Mouse (Mus musculus) spleen, adult 2 months (tissue): ENCODE data around the gene Jph3. TPM values are rescaled to one million over a fixed set of nuclear protein-coding genes. Genes with fewer than 3 reads are reported as not detected.
A peak's percentile ranks its signal among the peaks of the same experiment; 100 is the strongest.

Experiments
- DNase-seq, 2 experiments: peaks; one replicate each; pipeline versions ENCODE4 v3.0.0 to v3.0.0-alpha.2; 2012 to 2021; ENCODE audit warnings: low spot score in 2 of 2, low read depth in 1 of 2
- H3K27ac ChIP-seq: fragments of 200-500 bp; 2 replicates; pipeline ENCODE4 v1.5.1; 2012; ENCODE audit warnings: low read length, inconsistent platforms; ENCODE audit not compliant: insufficient read depth
- H3K27me3 ChIP-seq: fragments of 200-500 bp; 2 replicates; pipeline ENCODE4 v1.6.1; 2012; ENCODE audit warnings: mild to moderate bottlenecking, moderate library complexity, low read length, inconsistent platforms; ENCODE audit not compliant: control insufficient read depth, insufficient read depth
- H3K36me3 ChIP-seq: fragments of 200-500 bp; 2 replicates; pipeline ENCODE4 v1.6.1; 2012; ENCODE audit warnings: mild to moderate bottlenecking, low read length, inconsistent platforms; ENCODE audit not compliant: control insufficient read depth, insufficient read depth
- H3K4me1 ChIP-seq: fragments of 200-500 bp; 2 replicates; pipeline ENCODE4 v1.6.1; 2011; ENCODE audit warnings: inconsistent platforms; ENCODE audit not compliant: control insufficient read depth, insufficient read depth, insufficient read length
- H3K4me3 ChIP-seq: fragments of 200-500 bp; 2 replicates; pipeline ENCODE4 v1.5.1; 2011; ENCODE audit warnings: mild to moderate bottlenecking, inconsistent platforms; ENCODE audit not compliant: insufficient read depth, insufficient read length; ENCODE audit errors: extremely low read depth
- CTCF ChIP-seq: fragments of 200-500 bp; IDR thresholded peaks from 2 replicates; pipeline ENCODE4 v1.5.1; 2011; ENCODE audit warnings: mild to moderate bottlenecking, inconsistent platforms; ENCODE audit not compliant: insufficient read depth, insufficient read length, insufficient replicate concordance; ENCODE audit errors: extremely low read depth
- POLR2A ChIP-seq: fragments of 200-500 bp; IDR thresholded peaks from 2 replicates; pipeline ENCODE4 v1.6.1; 2011; ENCODE audit warnings: low read depth, low read length, inconsistent platforms
- WGBS: fragments of 180-500 bp; shearing (Covaris S2); methylation state at CpG from one replicate; pipeline ENCODE4 v1.1.7; 2018; 5-methylcytosine and 5-hydroxymethylcytosine counted together
- polyA plus RNA-seq: library from polyadenylated mRNA; depleted of rRNA; stranded (reverse); fragments of >200 nt; gene quantifications from 2 replicates; pipeline ENCODE4 v1.2.3, GENCODE M21; 2012

Jph3 gene
- polyA plus RNA-seq, 1 experiment: 0.02 TPM

GRCm38 (mm10) chr8:121706956-121707355 lies 22.5 kb upstream of the Jph3 start:
- no peaks in the 10 kb centered on the region for H3K4me1 ChIP-seq
- no peak overlapping the region for H3K27ac ChIP-seq
- H3K27me3 ChIP-seq: no peaks in the 10 kb centered on the region
- H3K4me3 ChIP-seq: no peak overlapping the region
- WGBS: 75% methylated on average over 11 of the region's 11 CpGs
- TF ChIP-seq CTCF: no peak
- no peak for TF ChIP-seq POLR2A
- DNase-seq: no peak
- no peaks in the 10 kb centered on the region for H3K36me3 ChIP-seq

DNA sequence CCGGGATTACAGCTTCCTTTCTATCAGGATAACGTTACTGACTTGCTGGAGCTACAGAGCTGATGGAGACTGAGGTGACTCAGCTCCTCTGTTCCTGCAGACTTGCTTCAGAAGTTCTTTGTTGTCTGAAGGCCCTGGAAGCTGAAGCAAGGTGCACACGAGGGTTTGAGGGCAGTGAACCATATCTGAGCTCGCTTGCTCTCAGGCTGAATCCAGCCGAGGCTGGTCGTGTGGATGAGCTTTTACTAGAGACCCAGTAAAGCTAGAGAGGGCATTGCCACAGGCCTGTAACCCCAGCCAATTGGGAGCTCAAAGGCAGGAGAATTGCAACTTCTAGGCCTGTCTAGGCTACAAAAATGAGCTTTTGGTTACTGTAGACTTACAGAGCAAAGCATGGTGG lies 21.0 kb upstream of the Jph3 start:
- H3K27me3 ChIP-seq: no peaks in the 10 kb centered on the region
- DNase-seq: no peak
- TF ChIP-seq POLR2A (no peak), CTCF (no peak)
- no peaks in the 10 kb centered on the region for H3K4me1 ChIP-seq
- 65% methylated on average over 6 of the region's 6 CpGs for WGBS
- no peaks in the 10 kb centered on the region for H3K36me3 ChIP-seq
- H3K4me3 ChIP-seq: no peak overlapping the region
- H3K27ac ChIP-seq: no peak overlapping the region

- Histone ChIP-seq H3K27ac (no peak overlapping the region), H3K4me1 (no peaks in the 10 kb centered on the region), H3K36me3 (no peaks in the 10 kb centered on the region), H3K27me3 (no peaks in the 10 kb centered on the region), H3K4me3 (no peak overlapping the region)
- 56% methylated on average over 14 of the region's 14 CpGs for WGBS
- no peak for DNase-seq
- no peak for TF ChIP-seq POLR2A
- TF ChIP-seq CTCF: no peak
Observed at GRCm38 (mm10) chr8:121717502-121717901, 11.9 kb upstream of the Jph3 start.

GRCm38 (mm10) chr8:121717982-121718425 lies 11.4 kb upstream of the Jph3 start:
- no peak for TF ChIP-seq POLR2A
- 0 out of 2 replicates have a peak, but pooled peaks have one; percentile 12 for TF ChIP-seq CTCF
- WGBS: 28% methylated on average over 12 of the region's 12 CpGs
- Histone ChIP-seq H3K27me3 (no peaks in the 10 kb centered on the region), H3K4me1 (no peaks in the 10 kb centered on the region), H3K4me3 (no peak overlapping the region), H3K36me3 (no peaks in the 10 kb centered on the region), H3K27ac (no peak overlapping the region)
- DNase-seq: peak in 1 of 2 experiments; percentile 40

- 58% methylated on average over 6 of the region's 6 CpGs for WGBS
- Histone ChIP-seq H3K27ac (no peak overlapping the region), H3K27me3 (no peaks in the 10 kb centered on the region), H3K4me1 (no peaks in the 10 kb centered on the region), H3K4me3 (no peak overlapping the region), H3K36me3 (no peaks in the 10 kb centered on the region)
- no peak for DNase-seq
- TF ChIP-seq POLR2A (no peak), CTCF (no peak)
Observed at GRCm38 (mm10) chr8:121718925-121719324, 10.5 kb upstream of the Jph3 start.

DNA sequence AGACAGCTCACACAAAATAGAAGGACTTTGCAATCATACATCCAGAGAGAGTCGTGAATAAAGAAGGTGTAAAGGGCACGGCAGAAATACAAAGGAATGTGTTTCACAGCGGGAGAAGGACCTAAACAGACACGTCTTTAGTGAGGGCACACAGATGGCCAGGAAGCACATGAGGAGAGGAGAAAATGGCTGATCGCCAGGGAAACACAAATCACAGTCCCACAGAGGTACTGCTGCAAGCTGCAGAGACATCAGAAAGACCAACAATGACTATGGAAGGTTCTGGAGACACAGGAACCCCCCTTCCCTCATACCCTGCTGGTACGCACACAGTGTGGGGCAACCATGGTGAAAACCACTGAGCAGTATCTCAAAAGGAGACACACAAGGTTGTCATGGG lies 8.4 kb upstream of the Jph3 start:
- no peak for TF ChIP-seq POLR2A
- TF ChIP-seq CTCF: no peak
- Histone ChIP-seq H3K27ac (no peak overlapping the region), H3K4me1 (no peaks in the 10 kb centered on the region), H3K4me3 (no peak overlapping the region), H3K27me3 (no peaks in the 10 kb centered on the region), H3K36me3 (no peaks in the 10 kb centered on the region)
- 62% methylated on average over 6 of the region's 6 CpGs for WGBS
- no peak for DNase-seq

DNA sequence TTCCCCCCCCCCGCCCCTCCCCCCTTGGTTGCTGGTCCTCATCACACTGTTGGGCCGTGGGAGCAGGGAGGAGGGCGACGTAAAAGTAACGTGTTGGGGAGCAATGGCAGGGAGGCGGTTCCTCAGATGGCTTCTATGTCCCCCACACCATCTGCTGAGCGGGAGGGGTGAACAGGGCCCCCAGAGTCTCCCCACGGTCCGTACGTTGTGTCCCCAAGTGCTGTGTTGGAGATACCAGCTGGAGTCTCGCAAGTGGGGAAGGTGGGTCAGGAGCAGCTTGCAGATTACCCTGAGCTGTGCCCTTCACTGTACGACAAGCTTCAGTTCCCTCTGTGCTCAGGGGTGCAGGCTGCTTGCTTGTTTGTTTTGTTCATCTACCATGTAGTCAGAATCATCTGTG lies 5.6 kb upstream of the Jph3 start:
- H3K36me3 ChIP-seq: no peaks in the 10 kb centered on the region
- 79% methylated on average over 12 of the region's 12 CpGs for WGBS
- DNase-seq: no peak
- H3K4me3 ChIP-seq: no peak overlapping the region
- no peaks in the 10 kb centered on the region for H3K4me1 ChIP-seq
- TF ChIP-seq CTCF (no peak), POLR2A (no peak)
- no peak overlapping the region for H3K27ac ChIP-seq
- H3K27me3 ChIP-seq: no peaks in the 10 kb centered on the region
